Mouse (Mus musculus) MEL-GATA-1-ER (cell line): ENCODE data around the gene Magi2.

ENCODE experiments used
- DNase-seq: peaks from one replicate; pipeline ENCODE4 v3.0.0-alpha.2; 2012; ENCODE audit warnings: low read depth; ENCODE audit errors: extremely low read depth

The Magi2 gene

GRCm38 (mm10) chr5:20068921-20069486 is 842.2 kb downstream of the Magi2 start:
- DNase-seq, result no peak

- DNase-seq, result no peak
These were observed 847.3 kb downstream of the Magi2 start for GRCm38 (mm10) chr5:20074101-20074500.

- no peak for DNase-seq
These were observed 848.0 kb downstream of the Magi2 start for GRCm38 (mm10) chr5:20074867-20075266.

GRCm38 (mm10) chr5:20078931-20079330 is 852.1 kb downstream of the Magi2 start:
- DNase-seq, result no peak

- DNase-seq, result peak; percentile 8
These were observed 853.9 kb downstream of the Magi2 start for GRCm38 (mm10) chr5:20080605-20081309.

- DNase-seq, result no peak
These were observed 855.5 kb downstream of the Magi2 start for GRCm38 (mm10) chr5:20082368-20082767.

GRCm38 (mm10) chr5:20087083-20087482 is 860.2 kb downstream of the Magi2 start:
- no peak for DNase-seq

- DNase-seq, result no peak
These were observed 877.0 kb downstream of the Magi2 start for GRCm38 (mm10) chr5:20103869-20104268.

- DNase-seq, result no peak
These were observed 877.7 kb downstream of the Magi2 start for GRCm38 (mm10) chr5:20104496-20104895.

GRCm38 (mm10) chr5:20109496-20109895 is 882.7 kb downstream of the Magi2 start:
- DNase-seq, result no peak

GRCm38 (mm10) chr5:20117156-20117555 is 890.3 kb downstream of the Magi2 start:
- DNase-seq, result no peak

- DNase-seq, result no peak
These were observed 913.4 kb downstream of the Magi2 start for GRCm38 (mm10) chr5:20140235-20140634.

- no peak for DNase-seq
These were observed 914.0 kb downstream of the Magi2 start for GRCm38 (mm10) chr5:20140662-20141444.

GRCm38 (mm10) chr5:20153359-20154125 is 926.7 kb downstream of the Magi2 start:
- no peak for DNase-seq

- no peak for DNase-seq
These were observed 969.9 kb downstream of the Magi2 start for GRCm38 (mm10) chr5:20196765-20197164.

GRCm38 (mm10) chr5:20197395-20197794 is 970.6 kb downstream of the Magi2 start:
- no peak for DNase-seq

- DNase-seq, result no peak
These were observed 974.5 kb downstream of the Magi2 start for GRCm38 (mm10) chr5:20201348-20201747.

GRCm38 (mm10) chr5:20208110-20208509 is 981.3 kb downstream of the Magi2 start:
- DNase-seq, result no peak

- no peak for DNase-seq
These were observed 986.5 kb downstream of the Magi2 start for GRCm38 (mm10) chr5:20213299-20213698.

- DNase-seq, result no peak
These were observed 999.8 kb downstream of the Magi2 start for GRCm38 (mm10) chr5:20226471-20227210.
